Mouse (Mus musculus): ENCODE data around the gene Pex1.

DNA sequence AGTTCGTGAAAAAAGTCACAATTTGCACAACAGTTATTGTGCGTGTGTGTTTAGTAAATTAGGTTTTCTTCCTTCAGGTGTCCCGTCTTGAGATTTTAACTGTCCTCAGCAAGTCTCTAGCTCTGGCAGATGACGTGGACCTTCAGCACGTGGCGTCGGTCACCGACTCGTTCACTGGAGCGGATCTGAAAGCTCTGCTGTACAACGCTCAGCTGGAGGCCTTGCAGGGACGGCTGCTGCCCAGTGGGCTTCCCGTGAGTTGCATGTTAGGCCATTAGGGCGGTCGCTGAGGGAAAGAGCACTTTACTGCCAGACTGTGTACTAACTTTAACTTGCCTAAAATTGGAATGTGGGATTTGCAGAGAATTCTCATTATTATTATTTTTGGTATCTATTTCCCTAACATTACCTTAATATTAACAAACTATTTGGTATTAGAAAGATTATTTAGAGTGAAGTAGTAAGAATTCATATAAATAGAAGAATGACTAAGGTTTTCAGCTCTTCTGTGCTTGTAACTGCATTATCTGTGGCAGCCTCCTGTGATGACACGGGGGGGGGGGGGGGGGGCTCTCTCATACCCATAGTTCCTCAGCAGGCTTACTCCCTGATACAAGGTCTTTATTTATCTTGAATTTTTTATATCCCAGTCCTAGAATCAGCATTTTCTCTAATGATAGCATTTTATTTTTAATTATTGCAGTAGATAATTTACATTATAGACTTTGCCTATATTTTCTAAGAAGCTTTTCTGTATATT lies 35.8 kb downstream of the Pex1 start:
- TF ChIP-seq MYOG (IDR thresholded peaks at IDR 0.05; ENCODE audit: control insufficient read depth in 1 of 3, insufficient read depth in 1 of 3, insufficient read length in 2 of 3, low read depth in 2 of 3) (no peak), E2F4 (IDR thresholded peaks at IDR 0.05; ENCODE audit: insufficient read depth) (no peak), POLR2A (IDR thresholded peaks at IDR 0.05; ENCODE audit: insufficient read length, low read depth) (no peak), TCF12 (IDR thresholded peaks at IDR 0.05; ENCODE audit: insufficient read depth, poor library complexity, severe bottlenecking) (no peak), USF1 (IDR thresholded peaks at IDR 0.05; ENCODE audit: low read depth) (no peak), SRF (IDR thresholded peaks at IDR 0.05; ENCODE audit: control insufficient read depth, insufficient read length, low read depth) (no peak), MYOD1 (IDR thresholded peaks at IDR 0.05; ENCODE audit: control insufficient read depth in 1 of 3, insufficient read length in 2 of 3, low read depth in 2 of 3) (no peak), POLR2AphosphoS2 (IDR thresholded peaks at IDR 0.05; ENCODE audit: insufficient read length, low read depth) (no peak), CEBPB (IDR thresholded peaks at IDR 0.05; ENCODE audit: insufficient read depth, poor library complexity, severe bottlenecking) (no peak)
